Mouse (Mus musculus) gastrocnemius, adult 8-10 months (tissue): ENCODE data around the gene Ahrr. TPM values are rescaled to one million over a fixed set of nuclear protein-coding genes. Genes with fewer than 3 reads are reported as not detected.

Source experiments
- DNase-seq, 2 experiments: peaks; one replicate each; pipeline ENCODE4 v3.0.0; 2022; ENCODE audit warnings: low spot score in 2 of 2
- total RNA-seq, 4 experiments: library from RNA; stranded (reverse); gene quantifications; 2 replicates each; pipeline ENCODE4 v1.2.4; 2022

Gene Ahrr
- total RNA-seq, 4 experiments from 2014 or later, result not detected

- peak; percentile 16 to 19 for DNase-seq
Observed at GRCm38 (mm10) chr13:74245214-74245898, 46.8 kb downstream of the Ahrr start.

DNA sequence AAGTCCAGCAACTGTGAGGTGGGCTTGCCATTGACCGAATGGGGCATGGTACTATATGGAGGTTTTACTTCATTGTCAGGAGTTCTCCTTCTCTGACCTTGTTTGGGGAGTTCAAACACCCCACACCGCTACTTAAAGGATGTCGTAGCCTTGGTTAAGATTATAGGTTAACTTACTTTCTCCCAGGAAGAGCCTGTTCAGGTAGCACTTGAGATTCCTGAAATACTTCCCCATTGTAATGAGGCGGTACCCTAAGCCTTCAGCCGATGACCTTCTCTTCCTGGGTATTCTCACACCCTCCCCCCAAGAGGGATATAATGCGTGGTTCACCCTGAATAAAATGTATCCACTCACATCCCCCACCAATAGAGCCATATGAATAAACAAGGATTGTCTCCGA is 54.6 kb downstream of the Ahrr start:
- DNase-seq, result no peak

- DNase-seq, result no peak
Observed at GRCm38 (mm10) chr13:74220659-74221058, 71.5 kb downstream of the Ahrr start.

DNA sequence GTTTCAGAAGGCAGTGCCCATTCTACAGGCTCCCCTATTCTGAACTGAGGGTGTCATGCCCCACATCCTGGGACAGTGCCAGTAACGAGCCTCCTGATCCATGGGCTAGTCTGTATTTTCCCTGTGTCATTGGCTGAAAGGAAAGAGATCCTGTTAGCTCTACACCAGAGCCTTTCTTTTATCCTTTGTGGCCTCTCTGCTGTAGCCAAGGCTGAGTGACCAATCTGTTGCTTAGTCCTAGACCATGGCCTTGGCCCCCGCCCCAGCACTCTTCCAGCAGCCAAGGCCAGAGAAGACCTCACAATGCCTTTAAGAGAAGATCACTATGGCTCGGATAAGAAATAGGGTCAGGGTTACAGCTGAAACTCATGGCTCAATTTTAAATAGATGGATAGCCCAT is 73.7 kb downstream of the Ahrr start:
- no peak for DNase-seq

DNA sequence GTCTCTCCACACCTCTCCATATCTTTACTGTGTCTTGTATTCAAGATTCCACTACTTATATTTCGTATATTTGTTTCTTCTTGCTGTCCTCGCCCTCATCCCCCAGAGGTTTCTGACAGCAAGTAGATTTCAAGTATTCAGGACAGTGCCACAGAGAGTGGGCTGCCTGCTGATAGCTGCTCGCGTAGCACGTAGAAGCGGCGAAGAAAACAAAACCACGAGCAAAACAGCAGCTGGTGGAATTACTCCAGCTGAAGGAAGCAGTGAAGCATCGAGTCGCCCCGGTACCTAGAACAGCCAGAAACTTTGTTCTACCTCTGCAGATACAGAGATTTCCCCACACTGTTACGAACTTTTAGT is 83.2 kb downstream of the Ahrr start:
- no peak for DNase-seq

DNA sequence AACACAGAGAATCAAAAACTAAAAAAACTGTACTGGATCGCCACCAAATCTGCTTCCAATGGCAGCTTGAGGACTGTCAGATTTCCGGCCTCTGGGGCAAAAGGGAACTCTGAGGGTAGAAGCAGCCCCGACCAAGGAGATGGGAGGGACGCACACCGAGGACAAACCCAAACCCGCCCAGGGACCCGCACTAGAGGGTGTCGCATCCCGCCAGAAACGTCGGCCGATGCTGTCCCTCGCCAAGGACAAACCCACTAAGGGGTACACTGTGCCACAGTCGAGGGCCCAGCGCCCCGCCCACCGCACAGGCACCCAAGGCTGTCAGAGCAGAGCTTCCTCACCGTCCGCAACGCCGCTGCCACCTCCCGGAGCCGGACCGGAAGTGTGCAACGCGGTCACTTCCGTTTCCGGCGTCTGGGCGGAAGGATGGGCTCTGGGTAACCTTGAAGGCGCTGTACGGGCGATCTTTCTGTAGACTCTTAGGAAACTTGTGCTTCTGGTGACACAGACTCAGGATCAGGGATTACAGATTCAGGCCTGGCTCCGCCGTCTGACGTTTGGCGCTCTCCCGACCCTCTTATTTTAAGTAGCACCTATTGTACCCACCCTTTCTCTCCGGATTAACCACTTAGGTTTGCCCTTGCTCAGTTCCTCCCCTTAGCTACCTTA is 83.7 kb downstream of the Ahrr start, which contains the start of gene Exoc3:
Gene Exoc3, minus strand, starts transcription at position 416 of the 669 bp plus-strand sequence.
- peak; percentile 73 to 83 for DNase-seq

GRCm38 (mm10) chr13:74196451-74196850 is 95.7 kb downstream of the Ahrr start:
- no peak for DNase-seq

GRCm38 (mm10) chr13:74192613-74193012 is 99.5 kb downstream of the Ahrr start:
- DNase-seq, result no peak

GRCm38 (mm10) chr13:74183011-74183695 is 109.0 kb downstream of the Ahrr start:
- no peak for DNase-seq

DNA sequence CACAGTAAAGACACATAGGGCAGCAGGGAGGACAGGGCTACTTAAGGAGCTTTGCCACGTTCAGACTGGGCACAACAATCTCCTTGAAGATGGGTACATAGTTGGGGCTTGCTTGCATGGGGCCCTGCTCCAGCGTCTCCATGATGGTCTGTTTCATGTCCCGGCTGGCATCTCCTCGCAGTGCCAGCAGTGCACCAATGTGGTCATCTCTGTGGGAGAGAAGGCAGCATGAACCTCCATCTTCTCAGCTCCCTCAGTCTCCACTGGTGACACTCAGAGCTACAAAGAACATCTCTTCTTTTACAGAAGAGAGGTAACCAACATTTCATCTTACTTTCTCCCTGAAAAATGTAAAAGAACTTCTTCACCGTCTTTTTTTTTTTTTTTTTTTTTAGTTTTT is 120.1 kb downstream of the Ahrr start:
- no peak for DNase-seq

- DNase-seq, result no peak
Observed at GRCm38 (mm10) chr13:74169446-74170164, 122.5 kb downstream of the Ahrr start.

GRCm38 (mm10) chr13:74167492-74167891 is 124.6 kb downstream of the Ahrr start:
- DNase-seq, result no peak

GRCm38 (mm10) chr13:74167057-74167413 is 125.1 kb downstream of the Ahrr start:
- no peak for DNase-seq

DNA sequence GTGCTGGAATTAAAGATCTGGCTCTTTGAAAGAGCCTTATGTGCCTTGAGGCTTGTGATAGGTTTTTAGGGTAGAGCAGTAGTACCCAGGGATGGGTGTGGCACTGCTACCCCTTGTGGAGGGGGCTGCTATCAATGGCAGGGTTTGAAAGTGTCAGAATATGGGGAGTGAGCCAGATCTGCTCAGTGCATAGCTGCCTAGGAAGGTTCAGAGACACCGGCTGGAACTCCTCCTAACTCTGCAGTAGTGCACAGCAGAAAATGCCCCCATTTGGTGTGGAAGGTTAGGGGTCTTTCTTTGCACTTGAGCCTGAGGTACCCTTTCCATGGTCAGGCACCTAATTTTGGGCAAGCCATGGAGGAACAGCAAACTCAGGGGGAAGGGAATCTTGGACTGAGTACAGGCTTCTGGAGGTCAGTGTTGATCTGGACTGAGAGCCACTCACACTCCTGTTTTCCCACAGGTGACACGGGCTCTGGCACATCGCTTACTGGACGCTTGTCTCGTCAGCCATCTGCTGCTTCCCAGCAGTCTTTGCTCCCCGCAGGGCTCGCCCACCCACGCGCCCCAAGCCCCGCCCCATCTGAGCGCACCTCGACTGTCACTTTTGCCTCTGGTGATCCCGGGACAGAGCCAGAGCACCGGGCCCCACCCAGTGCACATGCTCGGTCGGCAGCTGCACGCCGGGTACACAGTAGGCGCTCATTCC is 125.6 kb downstream of the Ahrr start:
- DNase-seq, result no peak

Other genes with a start within 250 kb of the Ahrr start
- under 1 TPM in 3 of 4 experiments, not detected in 1; 0.12 to 0.48 (median 0.34) TPM for gene Cep72, start 230.0 kb downstream of the Ahrr start, total RNA-seq
- under 1 TPM in 2 of 4 experiments, not detected in 2; 0.07 to 0.11 TPM for gene Slc9a3, start 170.9 kb downstream of the Ahrr start, total RNA-seq
- gene Exoc3, start 83.6 kb downstream of the Ahrr start, total RNA-seq, result 10 to 100 TPM; 27.8 to 36.4 (median 35.1) TPM
- 10 to 100 TPM; 13.2 to 17.5 (median 16.4) TPM for gene Pdcd6, start 25.2 kb upstream of the Ahrr start, total RNA-seq
- gene Sdha, start 57.9 kb upstream of the Ahrr start, total RNA-seq, result 100 to 1,000 TPM; 555 to 618 (median 575) TPM
- gene Ccdc127, start 58.0 kb upstream of the Ahrr start, total RNA-seq, result 10 to 100 TPM; 58.2 to 66.2 (median 64.0) TPM
- gene Lrrc14b, start 71.7 kb upstream of the Ahrr start, total RNA-seq, result 100 to 1,000 TPM in 1 of 4 experiments, 10 to 100 TPM in 3; 90.5 to 101 (median 96.3) TPM
- 1 to 10 TPM; 2.6 to 3.8 (median 3.0) TPM for gene Zfp72, start 98.5 kb upstream of the Ahrr start, total RNA-seq
- 100 to 1,000 TPM; 182 to 248 (median 211) TPM for gene Ftl1-ps1, start 107.4 kb upstream of the Ahrr start, total RNA-seq
- gene Zfp825, start 201.7 kb upstream of the Ahrr start, total RNA-seq, result 1 to 10 TPM; 7.0 to 8.0 (median 7.5) TPM